Mouse (Mus musculus): Measurements from ENCODE around the gene Snx15. TPM values are rescaled to one million over a fixed set of nuclear protein-coding genes. Genes with fewer than 3 reads are reported as not detected.
A peak's percentile ranks its signal among the peaks of the same experiment; 100 is the strongest.

The Snx15 gene
- polyA plus RNA-seq (2014; fragmentation: Nextera tagmentation; extraction: Ambion mirVana): 63.9 and 72.8 TPM in 2 replicates

DNA sequence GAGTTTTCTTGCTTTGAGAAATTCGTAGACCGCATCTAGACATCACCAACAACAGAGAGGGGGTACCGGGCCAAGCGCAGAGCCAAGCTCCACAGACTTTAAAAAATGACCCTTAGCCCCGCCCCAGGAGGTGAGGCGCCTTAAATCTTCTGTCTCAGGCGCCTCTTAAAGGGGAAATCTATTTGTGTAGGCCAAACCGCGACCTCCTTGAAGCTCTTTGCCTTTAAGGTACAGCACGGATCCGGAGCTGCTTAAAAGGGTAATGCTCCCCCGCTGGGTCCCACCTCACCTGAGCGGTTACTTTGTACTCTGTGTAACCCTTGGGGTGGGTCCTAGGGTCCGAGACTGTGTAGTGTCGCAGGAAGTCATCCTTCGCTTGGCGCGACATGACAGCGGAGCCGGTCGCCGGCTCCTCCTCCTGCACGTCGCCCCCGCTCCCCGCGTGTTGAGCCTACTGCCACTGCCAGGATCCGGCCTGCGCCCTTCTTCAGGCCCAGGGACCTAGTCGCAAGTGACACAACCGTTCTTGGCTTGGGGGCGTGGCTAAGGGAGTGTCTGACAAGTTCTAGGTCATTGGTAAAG, at the start of gene Snx15:
Gene Snx15, minus strand, starts transcription at position 545 of the 582 bp plus-strand sequence.
- H3K27me3 ChIP-seq (ENCODE audit: control insufficient read depth, insufficient read depth, low read length): no peaks in the 10 kb centered on the region
- H3K9me3 ChIP-seq (ENCODE audit: control insufficient read depth, low read length): no peaks in the 10 kb centered on the region
- peak within 1 kb of the TSS; percentile 88 for H3K27ac ChIP-seq (ENCODE audit: low read depth, low read length)
- peak within 1 kb of the TSS; percentile 48 for H3K4me3 ChIP-seq (ENCODE audit: low read depth, low read length)
- under 1% methylated on average over 32 of the region's 32 CpGs for WGBS
- H3K36me3 ChIP-seq (ENCODE audit: control insufficient read depth, insufficient read depth, low read length): no peaks in the 10 kb centered on the region
- H3K4me1 ChIP-seq (ENCODE audit: control insufficient read depth, insufficient read depth, low read length): peaks cover 3% of the 10 kb centered on the region; the same call in 1 of the 2 replicates
- ATAC-seq (ENCODE audit: low read depth): peak; percentile 95
- H3K4me2 ChIP-seq (ENCODE audit: low read depth, low read length): peak within 1 kb of the TSS; percentile 45
- H3K9ac ChIP-seq (replicated peaks; ENCODE audit: low read depth, low read length): peak within 1 kb of the TSS; percentile 63

DNA sequence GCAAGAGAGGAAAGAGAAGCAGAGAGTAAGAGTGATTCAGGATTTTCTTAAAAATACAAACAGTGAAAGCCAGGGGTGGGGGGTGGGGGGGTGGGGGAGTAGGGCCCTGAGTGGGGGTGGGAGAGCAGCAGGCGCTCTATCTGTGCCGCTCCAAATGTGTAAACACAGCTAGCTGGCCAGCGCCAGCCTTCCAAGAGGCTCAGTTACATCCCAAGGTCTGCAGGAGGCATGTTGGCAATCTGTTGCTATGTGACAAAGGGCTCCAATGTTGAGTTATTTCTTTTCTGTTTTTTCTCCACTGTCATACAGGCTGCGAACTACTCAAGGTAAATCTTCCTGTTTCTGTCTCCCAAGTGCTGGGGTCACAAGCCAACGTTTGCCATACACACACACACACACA, 46.7 kb upstream of the Snx15 start:
- ATAC-seq (ENCODE audit: low read depth): no peak
- Histone ChIP-seq H3K36me3 (ENCODE audit: control insufficient read depth, insufficient read depth, low read length) (no peaks in the 10 kb centered on the region), H3K4me2 (ENCODE audit: low read depth, low read length) (no peak overlapping the region), H3K27me3 (ENCODE audit: control insufficient read depth, insufficient read depth, low read length) (no peaks in the 10 kb centered on the region), H3K4me1 (ENCODE audit: control insufficient read depth, insufficient read depth, low read length) (no peaks in the 10 kb centered on the region), H3K27ac (ENCODE audit: low read depth, low read length) (no peak overlapping the region), H3K9ac (replicated peaks; ENCODE audit: low read depth, low read length) (no peak overlapping the region), H3K9me3 (ENCODE audit: control insufficient read depth, low read length) (no peaks in the 10 kb centered on the region), H3K4me3 (ENCODE audit: low read depth, low read length) (no peak overlapping the region)
- 69% methylated on average over 5 of the region's 5 CpGs for WGBS

DNA sequence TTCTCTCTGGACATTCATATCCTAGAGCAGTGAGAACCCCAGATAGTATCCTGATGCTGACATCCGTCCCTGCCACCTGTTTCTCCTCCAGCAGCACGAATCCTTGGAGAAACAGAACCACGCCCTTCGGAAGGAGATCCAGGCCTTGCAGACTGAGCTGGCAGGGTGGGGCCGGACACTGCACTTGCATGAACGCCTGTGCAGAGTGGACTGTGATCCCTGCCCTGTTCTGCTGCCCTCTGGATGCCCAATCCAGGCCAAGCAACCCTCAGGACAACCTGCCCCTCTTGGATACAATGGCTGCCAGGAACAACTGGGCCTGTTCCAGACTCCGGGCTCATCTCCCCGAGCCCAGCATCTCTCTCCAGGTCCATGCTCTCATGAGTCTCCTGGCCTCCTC, 43.1 kb upstream of the Snx15 start:
- 89% methylated on average over 8 of the region's 8 CpGs for WGBS
- no peak overlapping the region for H3K9ac ChIP-seq (replicated peaks; ENCODE audit: low read depth, low read length)

DNA sequence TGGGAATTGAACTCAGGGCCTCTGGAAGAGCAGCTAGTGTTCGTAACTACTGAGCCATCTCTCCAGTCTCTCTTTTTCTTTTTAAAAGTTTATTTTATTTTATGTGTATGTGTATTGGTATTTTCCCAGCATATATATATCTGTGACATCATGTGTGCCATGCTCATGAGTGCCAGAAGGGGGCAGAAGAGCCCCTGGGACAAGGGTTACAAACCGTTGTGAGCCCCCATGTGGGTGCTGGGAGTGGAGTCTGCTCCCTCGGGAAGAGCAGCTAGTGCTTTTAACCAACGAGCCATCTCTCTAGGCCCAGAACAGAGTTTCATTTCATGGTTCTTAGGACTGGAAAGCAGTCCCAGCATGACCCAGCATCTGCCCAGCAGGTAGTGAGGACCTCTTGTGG, 38.6 kb upstream of the Snx15 start:
- Histone ChIP-seq H3K9me3 (ENCODE audit: control insufficient read depth, low read length) (no peaks in the 10 kb centered on the region), H3K27me3 (ENCODE audit: control insufficient read depth, insufficient read depth, low read length) (no peaks in the 10 kb centered on the region), H3K36me3 (ENCODE audit: control insufficient read depth, insufficient read depth, low read length) (no peaks in the 10 kb centered on the region), H3K4me2 (ENCODE audit: low read depth, low read length) (no peak overlapping the region), H3K27ac (ENCODE audit: low read depth, low read length) (no peak overlapping the region), H3K9ac (replicated peaks; ENCODE audit: low read depth, low read length) (no peak overlapping the region), H3K4me1 (ENCODE audit: control insufficient read depth, insufficient read depth, low read length) (no peaks in the 10 kb centered on the region), H3K4me3 (ENCODE audit: low read depth, low read length) (no peak overlapping the region)
- no peak for ATAC-seq (ENCODE audit: low read depth)
- 77% methylated on average over 4 of the region's 4 CpGs for WGBS

More for the DNA sequence above, 43.1 kb upstream of the Snx15 start:
- Histone ChIP-seq H3K4me3 (ENCODE audit: low read depth, low read length) (no peak overlapping the region), H3K9me3 (ENCODE audit: control insufficient read depth, low read length) (no peaks in the 10 kb centered on the region), H3K4me1 (ENCODE audit: control insufficient read depth, insufficient read depth, low read length) (no peaks in the 10 kb centered on the region), H3K27me3 (ENCODE audit: control insufficient read depth, insufficient read depth, low read length) (no peaks in the 10 kb centered on the region), H3K27ac (ENCODE audit: low read depth, low read length) (no peak overlapping the region), H3K36me3 (ENCODE audit: control insufficient read depth, insufficient read depth, low read length) (no peaks in the 10 kb centered on the region), H3K4me2 (ENCODE audit: low read depth, low read length) (no peak overlapping the region)
- no peak for ATAC-seq (ENCODE audit: low read depth)

DNA sequence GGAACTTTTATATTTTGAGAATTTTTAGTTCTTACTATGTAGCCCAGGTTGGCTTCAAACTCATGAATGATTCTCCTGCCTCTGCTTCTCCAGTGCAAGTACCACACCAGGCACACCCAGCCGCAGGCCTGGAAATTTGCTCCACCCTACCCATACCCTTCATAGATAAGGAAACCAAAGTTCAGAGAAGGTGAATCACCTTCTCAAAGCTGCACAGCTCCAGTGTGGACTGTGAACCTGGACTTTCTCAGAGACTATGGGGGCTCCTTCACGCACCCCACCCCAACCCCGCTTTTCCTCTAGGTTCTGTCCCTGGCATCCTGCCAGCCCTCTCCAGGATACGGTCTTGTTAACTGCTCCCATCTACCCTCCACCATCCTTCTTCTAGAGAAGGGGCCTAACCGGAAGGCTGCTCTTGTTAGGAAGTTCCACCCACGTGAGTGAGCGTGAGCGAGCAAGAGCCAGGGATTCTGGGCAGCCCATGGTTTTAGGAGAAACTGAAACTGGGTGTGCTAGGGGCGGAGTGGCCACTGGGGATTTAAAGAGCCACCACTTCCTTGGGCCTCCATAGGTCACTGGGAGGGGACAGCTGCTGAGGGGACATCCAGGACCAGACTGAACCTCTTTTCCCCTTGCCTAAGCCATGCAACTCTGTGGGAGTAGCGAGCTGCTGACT, 35.9 kb upstream of the Snx15 start:
- 77% methylated on average over 10 of the region's 10 CpGs for WGBS
- no peak overlapping the region for H3K9ac ChIP-seq (replicated peaks; ENCODE audit: low read depth, low read length)

DNA sequence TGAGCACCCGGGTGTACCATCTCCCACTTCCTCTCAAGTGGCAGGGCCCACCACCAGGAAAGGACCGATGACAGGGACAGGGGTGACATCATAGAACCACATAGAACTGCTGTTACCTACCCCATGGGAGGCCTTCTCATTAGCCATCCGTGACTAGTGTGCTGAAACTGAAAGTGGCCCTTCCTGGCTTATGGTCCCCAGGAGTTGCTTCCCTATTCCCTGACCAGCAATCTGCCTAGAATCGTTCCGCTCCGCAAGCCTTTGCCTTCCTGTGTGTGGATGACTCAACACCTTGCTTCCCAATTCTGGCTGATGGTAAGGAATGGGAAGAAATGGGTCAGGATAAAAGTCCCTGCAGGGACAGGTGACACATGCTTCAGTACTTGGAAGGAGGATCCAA, 29.1 kb upstream of the Snx15 start:
- Histone ChIP-seq H3K9me3 (ENCODE audit: control insufficient read depth, low read length) (no peaks in the 10 kb centered on the region), H3K27me3 (ENCODE audit: control insufficient read depth, insufficient read depth, low read length) (no peaks in the 10 kb centered on the region), H3K36me3 (ENCODE audit: control insufficient read depth, insufficient read depth, low read length) (no peaks in the 10 kb centered on the region), H3K9ac (replicated peaks; ENCODE audit: low read depth, low read length) (no peak overlapping the region), H3K4me1 (ENCODE audit: control insufficient read depth, insufficient read depth, low read length) (no peaks in the 10 kb centered on the region), H3K4me3 (ENCODE audit: low read depth, low read length) (no peak overlapping the region), H3K4me2 (ENCODE audit: low read depth, low read length) (no peak overlapping the region), H3K27ac (ENCODE audit: low read depth, low read length) (no peak overlapping the region)
- ATAC-seq (ENCODE audit: low read depth): no peak
- WGBS: 71% methylated on average over 6 of the region's 6 CpGs

More for the DNA sequence above, 35.9 kb upstream of the Snx15 start:
- Histone ChIP-seq H3K4me3 (ENCODE audit: low read depth, low read length) (no peak overlapping the region), H3K27ac (ENCODE audit: low read depth, low read length) (no peak overlapping the region), H3K4me1 (ENCODE audit: control insufficient read depth, insufficient read depth, low read length) (no peaks in the 10 kb centered on the region), H3K4me2 (ENCODE audit: low read depth, low read length) (no peak overlapping the region), H3K9me3 (ENCODE audit: control insufficient read depth, low read length) (no peaks in the 10 kb centered on the region), H3K27me3 (ENCODE audit: control insufficient read depth, insufficient read depth, low read length) (no peaks in the 10 kb centered on the region), H3K36me3 (ENCODE audit: control insufficient read depth, insufficient read depth, low read length) (no peaks in the 10 kb centered on the region)
- ATAC-seq (ENCODE audit: low read depth): no peak

DNA sequence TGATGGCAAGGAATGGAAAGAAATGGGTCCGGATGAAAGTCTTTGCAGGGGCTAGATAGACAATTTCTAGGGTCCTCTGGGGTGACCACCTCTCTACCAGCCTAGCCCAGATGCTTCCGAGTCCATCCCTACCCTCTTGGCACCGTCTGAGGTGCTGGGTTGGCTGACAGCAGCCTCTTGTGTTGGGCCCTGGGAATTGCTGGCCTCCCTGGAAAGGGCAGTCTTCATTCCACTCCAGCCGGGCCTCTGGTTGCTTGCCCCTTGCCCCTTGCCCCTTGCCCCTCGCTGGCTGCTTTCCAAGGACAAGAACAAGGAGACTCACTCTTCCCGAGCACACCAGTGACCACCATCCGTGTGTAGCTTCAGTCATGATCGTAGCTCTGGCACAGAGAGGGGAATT, 28.3 kb upstream of the Snx15 start:
- H3K27ac ChIP-seq (ENCODE audit: low read depth, low read length): no peak overlapping the region
- H3K9me3 ChIP-seq (ENCODE audit: control insufficient read depth, low read length): no peaks in the 10 kb centered on the region
- H3K27me3 ChIP-seq (ENCODE audit: control insufficient read depth, insufficient read depth, low read length): no peaks in the 10 kb centered on the region
- WGBS: 63% methylated on average over 8 of the region's 8 CpGs
- ATAC-seq (ENCODE audit: low read depth): no peak
- no peak overlapping the region for H3K9ac ChIP-seq (replicated peaks; ENCODE audit: low read depth, low read length)
- H3K36me3 ChIP-seq (ENCODE audit: control insufficient read depth, insufficient read depth, low read length): no peaks in the 10 kb centered on the region
- H3K4me1 ChIP-seq (ENCODE audit: control insufficient read depth, insufficient read depth, low read length): no peaks in the 10 kb centered on the region
- no peak overlapping the region for H3K4me2 ChIP-seq (ENCODE audit: low read depth, low read length)
- no peak overlapping the region for H3K4me3 ChIP-seq (ENCODE audit: low read depth, low read length)

DNA sequence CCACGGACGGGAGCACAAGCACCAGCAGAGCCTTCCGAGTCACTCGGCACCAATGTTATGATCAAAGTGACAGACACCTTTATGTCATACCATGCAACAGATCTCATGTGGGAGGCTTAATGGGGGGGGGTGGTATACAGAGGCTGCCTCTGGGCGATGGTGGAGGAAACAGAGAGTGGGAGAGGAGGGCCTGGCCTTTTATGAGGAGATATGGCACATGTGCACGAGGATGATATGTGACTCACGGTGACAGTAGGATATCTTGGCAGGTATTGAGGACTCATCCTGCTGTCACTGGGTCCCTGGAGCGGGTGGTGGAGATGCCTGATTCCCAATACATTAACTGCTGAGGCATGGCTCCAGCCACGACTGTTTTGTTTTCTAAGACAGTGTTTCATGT, 27.1 kb upstream of the Snx15 start:
- Histone ChIP-seq H3K4me3 (ENCODE audit: low read depth, low read length) (no peak overlapping the region), H3K9me3 (ENCODE audit: control insufficient read depth, low read length) (no peaks in the 10 kb centered on the region), H3K27me3 (ENCODE audit: control insufficient read depth, insufficient read depth, low read length) (no peaks in the 10 kb centered on the region), H3K27ac (ENCODE audit: low read depth, low read length) (no peak overlapping the region), H3K36me3 (ENCODE audit: control insufficient read depth, insufficient read depth, low read length) (no peaks in the 10 kb centered on the region), H3K4me2 (ENCODE audit: low read depth, low read length) (no peak overlapping the region), H3K4me1 (ENCODE audit: control insufficient read depth, insufficient read depth, low read length) (no peaks in the 10 kb centered on the region), H3K9ac (replicated peaks; ENCODE audit: low read depth, low read length) (no peak overlapping the region)
- 90% methylated on average over 9 of the region's 9 CpGs for WGBS
- ATAC-seq (ENCODE audit: low read depth): no peak

DNA sequence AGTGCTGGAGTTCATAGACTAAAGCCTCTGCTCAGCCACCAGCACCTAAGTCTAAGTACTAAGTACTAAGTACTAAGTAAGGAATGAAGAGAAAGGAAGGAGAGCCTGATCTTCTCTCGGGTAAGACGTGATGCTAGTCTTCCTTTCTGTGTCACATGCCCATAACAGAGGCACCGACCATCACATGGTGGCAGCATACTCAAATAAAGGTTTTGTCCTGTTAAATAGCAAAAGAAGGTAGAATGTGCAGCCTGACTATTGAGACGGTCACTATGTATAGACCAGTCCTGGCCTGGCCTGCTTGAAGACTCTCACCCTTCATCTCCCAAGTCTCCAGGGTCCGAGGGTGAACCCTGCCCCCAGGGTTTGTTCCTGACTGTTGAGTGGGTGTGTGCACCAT, 16.7 kb upstream of the Snx15 start:
- Histone ChIP-seq H3K9me3 (ENCODE audit: control insufficient read depth, low read length) (no peaks in the 10 kb centered on the region), H3K4me2 (ENCODE audit: low read depth, low read length) (no peak overlapping the region), H3K27ac (ENCODE audit: low read depth, low read length) (no peak overlapping the region), H3K4me3 (ENCODE audit: low read depth, low read length) (no peak overlapping the region), H3K36me3 (ENCODE audit: control insufficient read depth, insufficient read depth, low read length) (no peaks in the 10 kb centered on the region), H3K9ac (replicated peaks; ENCODE audit: low read depth, low read length) (no peak overlapping the region), H3K4me1 (ENCODE audit: control insufficient read depth, insufficient read depth, low read length) (peaks cover 8% of the 10 kb centered on the region), H3K27me3 (ENCODE audit: control insufficient read depth, insufficient read depth, low read length) (no peaks in the 10 kb centered on the region; the same call in 1 of the 2 replicates)
- ATAC-seq (ENCODE audit: low read depth): no peak
- 81% methylated on average over 5 of the region's 5 CpGs for WGBS
